Mouse (Mus musculus): ENCODE measurements around the gene Mosmo.

Mosmo gene

DNA sequence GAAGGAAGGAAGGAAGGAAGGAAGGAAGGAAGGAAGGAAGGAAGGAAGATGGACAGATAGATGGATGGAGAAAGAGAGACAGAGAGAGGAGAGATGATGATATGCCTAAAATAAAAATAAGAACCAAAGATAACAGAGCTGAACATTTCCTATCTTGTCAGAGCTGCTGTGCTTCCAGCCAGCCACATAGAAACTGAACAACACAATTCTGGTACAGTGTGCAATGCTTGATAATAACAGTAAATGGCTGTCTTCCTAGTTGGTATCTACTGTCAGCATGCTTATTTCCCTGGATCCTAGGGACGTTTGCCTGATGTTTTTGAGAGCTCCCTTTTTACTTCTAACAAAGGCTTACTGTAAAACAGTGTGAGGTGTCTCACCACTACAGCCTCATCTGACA is 94.0 kb downstream of the Mosmo start:
- DNase-seq (ENCODE audit: low spot score), result no peak

DNA sequence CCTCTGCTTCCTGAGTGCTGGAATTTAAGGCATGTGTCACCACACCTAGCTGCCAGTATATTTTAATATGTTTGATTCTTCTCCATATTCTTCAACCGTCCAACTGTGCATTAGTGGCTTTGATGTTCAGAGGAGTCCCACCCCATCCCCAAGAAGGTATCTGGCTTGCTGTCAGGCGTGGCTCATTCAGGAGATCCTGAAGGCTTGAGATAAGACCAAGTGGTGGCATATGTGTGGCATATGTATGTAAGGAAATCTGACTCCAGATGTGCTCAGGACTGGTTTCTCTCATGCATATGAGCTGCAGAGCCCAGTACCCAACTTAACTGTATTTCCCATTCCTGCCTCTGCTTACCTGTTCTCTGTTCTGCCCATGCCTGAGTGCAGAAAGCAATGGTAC is 100.6 kb downstream of the Mosmo start:
- DNase-seq (ENCODE audit: low spot score), result no peak
